Mouse (Mus musculus): ENCODE results near the gene Hoxb6.

DNA sequence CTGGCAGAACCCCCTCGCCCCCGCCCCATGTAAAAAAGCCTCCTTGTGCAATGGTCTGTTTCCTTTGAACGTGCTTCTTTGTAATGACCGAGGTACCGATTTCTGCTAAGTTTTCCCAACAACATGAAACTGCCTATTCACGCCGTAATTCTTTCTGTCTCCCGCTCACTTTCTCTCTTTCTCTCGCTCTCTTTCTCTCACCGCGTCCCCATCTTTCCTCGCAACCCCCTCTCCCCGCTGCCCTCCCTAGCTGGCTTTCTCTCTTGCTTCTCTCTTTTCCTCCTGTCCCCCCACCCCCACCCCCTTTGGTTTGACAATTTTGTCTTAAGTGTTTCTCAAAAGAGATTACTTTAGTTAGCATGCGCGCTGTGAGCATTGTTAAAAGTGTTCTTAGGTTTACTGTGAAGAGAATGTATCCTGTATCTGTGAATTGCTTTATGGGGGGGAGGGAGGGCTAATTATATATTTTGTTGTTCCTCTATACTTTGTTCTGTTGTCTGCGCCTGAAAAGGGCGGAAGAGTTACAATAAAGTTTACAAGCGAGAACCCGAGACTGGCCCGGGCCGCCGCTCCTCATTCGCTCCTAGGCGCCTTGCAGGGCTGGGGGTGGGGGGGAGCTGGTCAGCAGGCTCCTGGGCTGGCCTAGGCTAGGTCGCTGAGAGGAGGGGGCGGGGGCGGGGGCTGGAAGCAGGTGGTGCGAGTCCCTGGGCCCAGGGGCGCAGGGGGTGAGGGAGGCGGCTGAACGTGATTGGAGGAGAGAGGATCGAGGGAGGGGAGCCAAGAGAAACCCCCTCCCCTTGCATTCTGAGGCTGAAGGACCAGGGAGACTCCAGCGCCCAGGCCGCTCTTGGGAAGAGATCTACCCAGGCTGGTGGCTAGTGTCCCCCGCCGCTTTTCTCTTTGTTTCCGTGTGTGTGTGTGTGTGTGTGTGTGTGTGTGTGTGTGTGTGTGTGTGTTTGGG is 7.2 kb upstream of the Hoxb6 start:
- TF ChIP-seq CTCF (IDR thresholded peaks at IDR 0.05; ENCODE audit: control insufficient read depth, insufficient read depth, low read length) (no peak), POLR2A (IDR thresholded peaks at IDR 0.05; ENCODE audit: borderline replicate concordance, control insufficient read depth, low read depth, low read length) (no peak)
